Mouse (Mus musculus) forebrain, embryonic 13.5 days (tissue): ENCODE measurements around the gene Gm17402. TPM values are rescaled to one million over a fixed set of nuclear protein-coding genes. Genes with fewer than 3 reads are reported as not detected.

Experiments
- ATAC-seq: fragments of 200-750 bp; cut with Nextera tagmentation; 2 replicates; pipeline ENCODE4 v1.8.0; 2017
- H3K27ac ChIP-seq: fragments of 300-500 bp; sonication (generic); 2 replicates; pipeline ENCODE4 v1.5.1; 2015; ENCODE audit warnings: inconsistent platforms, mild to moderate bottlenecking, moderate library complexity
- H3K27me3 ChIP-seq: fragments of 300-500 bp; sonication (generic); 2 replicates; pipeline ENCODE4 v1.6.1; 2015; ENCODE audit warnings: mild to moderate bottlenecking, inconsistent platforms
- H3K36me3 ChIP-seq: fragments of 300-500 bp; sonication (generic); 2 replicates; pipeline ENCODE4 v1.6.1; 2015; ENCODE audit warnings: mild to moderate bottlenecking, inconsistent platforms; ENCODE audit not compliant: poor library complexity, severe bottlenecking
- H3K4me1 ChIP-seq: fragments of 300-500 bp; sonication (generic); 2 replicates; pipeline ENCODE4 v1.6.1; 2015; ENCODE audit warnings: inconsistent platforms
- H3K4me2 ChIP-seq: fragments of 300-500 bp; sonication (generic); 2 replicates; pipeline ENCODE4 v1.6.1; 2015; ENCODE audit warnings: inconsistent platforms, mild to moderate bottlenecking, moderate library complexity
- H3K4me3 ChIP-seq: fragments of 300-500 bp; sonication (generic); 2 replicates; pipeline ENCODE4 v1.5.1; 2015; ENCODE audit warnings: mild to moderate bottlenecking, inconsistent platforms
- H3K9ac ChIP-seq: fragments of 300-500 bp; sonication (generic); 2 replicates; pipeline ENCODE4 v1.6.1; 2015; ENCODE audit warnings: mild to moderate bottlenecking, inconsistent platforms
- H3K9me3 ChIP-seq: fragments of 300-500 bp; sonication (generic); replicated peaks from 2 replicates; pipeline ENCODE4 v1.6.1; 2016; ENCODE audit warnings: inconsistent platforms
- WGBS: fragments of 180-500 bp; shearing (Covaris S2); methylation state at CpG from one replicate; pipeline ENCODE4 v1.1.7; 2015; 5-methylcytosine and 5-hydroxymethylcytosine counted together
- polyA plus RNA-seq: library from polyadenylated mRNA; unstranded; fragments of >200 nt; fragmentation: Nextera tagmentation; extraction: Ambion mirVana; gene quantifications from 2 replicates; pipeline ENCODE4 v1.2.1, GENCODE M21; 2015

Gene Gm17402
- polyA plus RNA-seq, 1 experiment from 2014 or later, result not detected

- WGBS, result 67% methylated on average over 12 of the region's 12 CpGs
- Histone ChIP-seq H3K4me2 (no peak overlapping the region), H3K27me3 (no peaks in the 10 kb centered on the region; the same call in 1 of the 2 replicates), H3K9ac (no peak overlapping the region), H3K27ac (no peak overlapping the region), H3K4me3 (no peak overlapping the region), H3K9me3 (no peaks in the 10 kb centered on the region), H3K36me3 (no peaks in the 10 kb centered on the region), H3K4me1 (no peaks in the 10 kb centered on the region; the same call in 1 of the 2 replicates)
- ATAC-seq, result peak; percentile 31; the same call in 1 of the 2 replicates
Observed at GRCm38 (mm10) chr3:67351406-67352127, 23.4 kb downstream of the Gm17402 start.

- Histone ChIP-seq H3K4me1 (no peaks in the 10 kb centered on the region; the same call in 1 of the 2 replicates), H3K4me2 (no peak overlapping the region), H3K4me3 (no peak overlapping the region), H3K27ac (peak overlapping the region; percentile 25; the same call in 1 of the 2 replicates), H3K36me3 (no peaks in the 10 kb centered on the region), H3K9me3 (no peaks in the 10 kb centered on the region), H3K27me3 (no peaks in the 10 kb centered on the region), H3K9ac (no peak overlapping the region)
- peak; percentile 48; the same call in 1 of the 2 replicates for ATAC-seq
- WGBS, result 44% methylated on average over 2 of the region's 2 CpGs
Observed at GRCm38 (mm10) chr3:67346674-67347073, 28.3 kb downstream of the Gm17402 start.

GRCm38 (mm10) chr3:67344599-67344998, 30.4 kb downstream of the Gm17402 start:
- H3K27ac ChIP-seq, result no peak overlapping the region
- H3K4me1 ChIP-seq, result no peaks in the 10 kb centered on the region; the same call in 1 of the 2 replicates
- H3K4me2 ChIP-seq, result no peak overlapping the region
- no peak for ATAC-seq
- 6% methylated on average over 2 of the region's 2 CpGs for WGBS
- no peaks in the 10 kb centered on the region for H3K36me3 ChIP-seq
- no peaks in the 10 kb centered on the region for H3K9me3 ChIP-seq
- H3K9ac ChIP-seq, result no peak overlapping the region
- no peak overlapping the region for H3K4me3 ChIP-seq
- H3K27me3 ChIP-seq, result no peaks in the 10 kb centered on the region

GRCm38 (mm10) chr3:67343004-67343662, 31.8 kb downstream of the Gm17402 start:
- no peak for ATAC-seq

GRCm38 (mm10) chr3:67340921-67341320, 34.0 kb downstream of the Gm17402 start:
- 50% methylated on average over 7 of the region's 7 CpGs for WGBS
- no peaks in the 10 kb centered on the region for H3K36me3 ChIP-seq
- H3K9me3 ChIP-seq, result no peaks in the 10 kb centered on the region
- ATAC-seq, result no peak; the same call in 1 of the 2 replicates
- H3K4me2 ChIP-seq, result no peak overlapping the region
- H3K4me1 ChIP-seq, result no peaks in the 10 kb centered on the region
- no peak overlapping the region for H3K9ac ChIP-seq
- no peaks in the 10 kb centered on the region for H3K27me3 ChIP-seq
- no peak overlapping the region for H3K27ac ChIP-seq
- H3K4me3 ChIP-seq, result no peak overlapping the region

More at GRCm38 (mm10) chr3:67343004-67343662, 31.8 kb downstream of the Gm17402 start:
- no peaks in the 10 kb centered on the region for H3K36me3 ChIP-seq
- H3K4me2 ChIP-seq, result no peak overlapping the region
- H3K4me3 ChIP-seq, result no peak overlapping the region
- H3K4me1 ChIP-seq, result no peaks in the 10 kb centered on the region; the same call in 1 of the 2 replicates
- no peak overlapping the region for H3K27ac ChIP-seq
- H3K9me3 ChIP-seq, result no peaks in the 10 kb centered on the region
- no peak overlapping the region for H3K9ac ChIP-seq
- no peaks in the 10 kb centered on the region for H3K27me3 ChIP-seq
- WGBS, result 56% methylated on average over 5 of the region's 5 CpGs

GRCm38 (mm10) chr3:67339558-67339957, 35.4 kb downstream of the Gm17402 start:
- ATAC-seq, result no peak
- Histone ChIP-seq H3K4me1 (no peaks in the 10 kb centered on the region), H3K9ac (no peak overlapping the region), H3K27ac (no peak overlapping the region), H3K36me3 (no peaks in the 10 kb centered on the region), H3K27me3 (no peaks in the 10 kb centered on the region), H3K4me2 (no peak overlapping the region), H3K4me3 (no peak overlapping the region), H3K9me3 (no peaks in the 10 kb centered on the region)
- 64% methylated on average over 3 of the region's 3 CpGs for WGBS

- 79% methylated on average over 4 of the region's 4 CpGs for WGBS
- no peak overlapping the region for H3K4me3 ChIP-seq
- no peaks in the 10 kb centered on the region for H3K9me3 ChIP-seq
- no peak overlapping the region for H3K9ac ChIP-seq
- no peak for ATAC-seq
- H3K27ac ChIP-seq, result no peak overlapping the region
- H3K4me2 ChIP-seq, result no peak overlapping the region
- H3K36me3 ChIP-seq, result no peaks in the 10 kb centered on the region
- no peaks in the 10 kb centered on the region for H3K27me3 ChIP-seq
- H3K4me1 ChIP-seq, result no peaks in the 10 kb centered on the region
Observed at GRCm38 (mm10) chr3:67322422-67322821, 52.5 kb downstream of the Gm17402 start.

Other genes starting within 250 kb of the Gm17402 start
- 20.3 and 25.7 TPM in 2 replicates for gene Mlf1, start 1.1 kb downstream of the Gm17402 start, polyA plus RNA-seq
- 38.2 and 39.3 TPM in 2 replicates for gene Gfm1, start 54.9 kb upstream of the Gm17402 start, polyA plus RNA-seq
- 54.2 and 60.0 TPM in 2 replicates for gene Lxn, start 88.8 kb upstream of the Gm17402 start, polyA plus RNA-seq
- gene Rarres1, start 140.4 kb upstream of the Gm17402 start, polyA plus RNA-seq, result 0.53 and 0.74 TPM in 2 replicates
- 36.2 and 37.0 TPM in 2 replicates for gene Mfsd1, start 207.6 kb upstream of the Gm17402 start, polyA plus RNA-seq